8 mouse cellular contexts compared by ENCODE assay signal in genomic region chr12:59129592-59129991, GRCm38 (mm10). TPM values are rescaled to one million over a fixed set of nuclear protein-coding genes. Genes with fewer than 3 reads are reported as not detected.
DNase-seq lines count a peak whose midpoint lies in the region; ATAC-seq and TF ChIP-seq lines count a peak whose summit lies in the region.

No protein-coding gene starts in this region.

- peak overlapping the region; percentile 32; the same call in 1 of the 2 replicates for H3K4me2 ChIP-seq in liver, embryonic 12.5 days
- peak overlapping the region; percentile 74 for H3K4me2 ChIP-seq in neural tube, embryonic 12.5 days (replicated peaks)

- no peaks in the 10 kb centered on the region for H3K27me3 ChIP-seq in testis, adult 2 months (ENCODE audit: control insufficient read depth, insufficient read depth, low read length)
- no peaks in the 10 kb centered on the region for H3K27me3 ChIP-seq in liver, embryonic 12.5 days (replicated peaks)
- no peaks in the 10 kb centered on the region for H3K27me3 ChIP-seq in neural tube, embryonic 12.5 days (replicated peaks)

- no peak for TF ChIP-seq POLR2A in testis, adult 2 months (IDR thresholded peaks at IDR 0.05; ENCODE audit: control insufficient read depth, low read depth, low read length)

- DNase-seq in testis, postnatal 14 days (ENCODE audit: low spot score): no peak
- peak; percentile 36 for DNase-seq in cerebellum, adult 9-11 months
- DNase-seq in gastrocnemius, adult 8-10 months (ENCODE audit: low spot score in 2 of 2): peak; percentile 5
- DNase-seq in induced T-regulatory cell, adult 2 months (ENCODE audit: low read depth): peak; percentile 41
- DNase-seq in spleen, postnatal 36 days (ENCODE audit: low spot score in 2 of 2): no peak

- ATAC-seq in liver, embryonic 12.5 days: no peak
- no peak for ATAC-seq in neural tube, embryonic 12.5 days (ENCODE audit: low FRiP score, low read depth)

- no peaks in the 10 kb centered on the region for H3K36me3 ChIP-seq in testis, adult 2 months (ENCODE audit: control insufficient read depth, insufficient read depth, low read length)
- H3K36me3 ChIP-seq in liver, embryonic 12.5 days: no peaks in the 10 kb centered on the region
- H3K36me3 ChIP-seq in neural tube, embryonic 12.5 days: no peaks in the 10 kb centered on the region

- no peak for TF ChIP-seq CTCF in testis, adult 2 months (IDR thresholded peaks at IDR 0.05; ENCODE audit: control insufficient read depth, insufficient read depth, insufficient replicate concordance, low read depth, low read length)

- H3K9me3 ChIP-seq in liver, embryonic 12.5 days (replicated peaks): no peaks in the 10 kb centered on the region
- no peaks in the 10 kb centered on the region for H3K9me3 ChIP-seq in neural tube, embryonic 12.5 days

- no peaks in the 10 kb centered on the region; the same call in 1 of the 2 replicates for H3K4me1 ChIP-seq in testis, adult 2 months (ENCODE audit: control insufficient read depth, insufficient read depth, low read length)
- H3K4me1 ChIP-seq in liver, embryonic 12.5 days: peaks cover 42% of the 10 kb centered on the region
- H3K4me1 ChIP-seq in neural tube, embryonic 12.5 days: peaks cover 18% of the 10 kb centered on the region

- H3K4me3 ChIP-seq in testis, adult 2 months (ENCODE audit: control insufficient read depth, low read depth, low read length): peak overlapping the region; percentile 35; the same call in 1 of the 2 replicates
- peak overlapping the region; percentile 18; the same call in 1 of the 2 replicates for H3K4me3 ChIP-seq in liver, embryonic 12.5 days
- H3K4me3 ChIP-seq in neural tube, embryonic 12.5 days: peak overlapping the region; percentile 32

- no peak overlapping the region for H3K9ac ChIP-seq in liver, embryonic 12.5 days
- H3K9ac ChIP-seq in neural tube, embryonic 12.5 days: no peak overlapping the region

- 43% methylated on average over 6 of the region's 6 CpGs for WGBS in liver, embryonic 12.5 days (ENCODE audit: insufficient replicate concordance)
- WGBS in neural tube, embryonic 12.5 days: 21% methylated on average over 6 of the region's 6 CpGs

- H3K27ac ChIP-seq in testis, adult 2 months (ENCODE audit: control insufficient read depth, insufficient read depth, low read depth, low read length): peak overlapping the region; percentile 49; the same call in 1 of the 2 replicates
- no peak overlapping the region for H3K27ac ChIP-seq in liver, embryonic 12.5 days
- H3K27ac ChIP-seq in neural tube, embryonic 12.5 days: no peak overlapping the region

RNA-seq across cellular contexts. Expression of gene Mia2, which starts 34.0 kb away (rescaled TPM):
- polyA plus RNA-seq in testis, adult 2 months (2012; rRNA removed): 19.0 and 21.9 TPM in 2 replicates
- total RNA-seq in gastrocnemius, adult 8-10 months (2022): 100 to 1,000 TPM in 3 of 4 experiments, 10 to 100 TPM in 1; 92.5 to 114 (median 104) TPM
- polyA plus RNA-seq in liver, embryonic 12.5 days (2016; fragmentation: Nextera tagmentation; extraction: Ambion mirVana): 52.6 and 59.3 TPM in 2 replicates
- 52.2 and 53.8 TPM in 2 replicates for polyA plus RNA-seq in neural tube, embryonic 12.5 days (2016; fragmentation: Nextera tagmentation; extraction: Ambion mirVana)

Comparison
In these comparisons a context has a peak if more than half of its experiments do, and no peak if none do; other contexts are left out.
1. DNase-seq: peak in cerebellum, adult 9-11 months (single experiment), gastrocnemius, adult 8-10 months (2 of 2) and induced T-regulatory cell, adult 2 months (single experiment); none in testis, postnatal 14 days (single experiment) and spleen, postnatal 36 days (0 of 2).
2. Peak in every context shown above with its lines, with median percentiles within 50 percentile points of each other: H3K4me3 ChIP-seq.